Mouse (Mus musculus) T-cell, adult 2 months (primary cell): ENCODE data around the gene Impdh1.
A peak's percentile ranks its signal among the peaks of the same experiment; 100 is the strongest.

ENCODE experiments used
- DNase-seq: peaks from one replicate; pipeline ENCODE4 v3.0.0; 2022; ENCODE audit warnings: low spot score

The Impdh1 gene

GRCm38 (mm10) chr6:29213436-29213835 lies 2.7 kb downstream of the Impdh1 start:
- DNase-seq: no peak

GRCm38 (mm10) chr6:29211806-29212492 lies 4.2 kb downstream of the Impdh1 start:
- peak; percentile 88 for DNase-seq

GRCm38 (mm10) chr6:29211146-29211545 lies 5.0 kb downstream of the Impdh1 start:
- no peak for DNase-seq

- no peak for DNase-seq
Measured at GRCm38 (mm10) chr6:29210231-29210936, 5.8 kb downstream of the Impdh1 start.

- DNase-seq: no peak
Measured at GRCm38 (mm10) chr6:29208178-29208577, 8.0 kb downstream of the Impdh1 start.

- DNase-seq: no peak
Measured at GRCm38 (mm10) chr6:29207017-29207416, 9.1 kb downstream of the Impdh1 start.

GRCm38 (mm10) chr6:29206006-29206405 lies 10.2 kb downstream of the Impdh1 start:
- DNase-seq: no peak

- no peak for DNase-seq
Measured at GRCm38 (mm10) chr6:29204932-29205614, 11.1 kb downstream of the Impdh1 start.

GRCm38 (mm10) chr6:29203861-29204585 lies 12.1 kb downstream of the Impdh1 start:
- DNase-seq: no peak

GRCm38 (mm10) chr6:29203096-29203495 lies 13.1 kb downstream of the Impdh1 start:
- DNase-seq: no peak

GRCm38 (mm10) chr6:29201988-29202387 lies 14.2 kb downstream of the Impdh1 start:
- no peak for DNase-seq

- no peak for DNase-seq
Measured at GRCm38 (mm10) chr6:29201341-29201740, 14.8 kb downstream of the Impdh1 start.

GRCm38 (mm10) chr6:29200496-29200895 lies 15.7 kb downstream of the Impdh1 start:
- no peak for DNase-seq

- DNase-seq: no peak
Measured at GRCm38 (mm10) chr6:29199223-29199855, 16.8 kb downstream of the Impdh1 start.

GRCm38 (mm10) chr6:29198309-29199222 lies 17.6 kb downstream of the Impdh1 start:
- peak; percentile 76 for DNase-seq

- DNase-seq: no peak
Measured at GRCm38 (mm10) chr6:29195846-29196698, 20.1 kb downstream of the Impdh1 start.

- DNase-seq: no peak
Measured at GRCm38 (mm10) chr6:29195146-29195545, 21.0 kb downstream of the Impdh1 start.

- no peak for DNase-seq
Measured at GRCm38 (mm10) chr6:29193961-29194750, 22.0 kb downstream of the Impdh1 start.

- no peak for DNase-seq
Measured at GRCm38 (mm10) chr6:29187936-29188335, 28.2 kb downstream of the Impdh1 start.
